Mouse (Mus musculus): ENCODE data around the gene AI467606.
"Not testable (repeated sequence)": the region's sequence is repeated elsewhere in the genome, so short reads cannot be mapped to it uniquely, and the experiment has no call there.

The AI467606 gene

DNA sequence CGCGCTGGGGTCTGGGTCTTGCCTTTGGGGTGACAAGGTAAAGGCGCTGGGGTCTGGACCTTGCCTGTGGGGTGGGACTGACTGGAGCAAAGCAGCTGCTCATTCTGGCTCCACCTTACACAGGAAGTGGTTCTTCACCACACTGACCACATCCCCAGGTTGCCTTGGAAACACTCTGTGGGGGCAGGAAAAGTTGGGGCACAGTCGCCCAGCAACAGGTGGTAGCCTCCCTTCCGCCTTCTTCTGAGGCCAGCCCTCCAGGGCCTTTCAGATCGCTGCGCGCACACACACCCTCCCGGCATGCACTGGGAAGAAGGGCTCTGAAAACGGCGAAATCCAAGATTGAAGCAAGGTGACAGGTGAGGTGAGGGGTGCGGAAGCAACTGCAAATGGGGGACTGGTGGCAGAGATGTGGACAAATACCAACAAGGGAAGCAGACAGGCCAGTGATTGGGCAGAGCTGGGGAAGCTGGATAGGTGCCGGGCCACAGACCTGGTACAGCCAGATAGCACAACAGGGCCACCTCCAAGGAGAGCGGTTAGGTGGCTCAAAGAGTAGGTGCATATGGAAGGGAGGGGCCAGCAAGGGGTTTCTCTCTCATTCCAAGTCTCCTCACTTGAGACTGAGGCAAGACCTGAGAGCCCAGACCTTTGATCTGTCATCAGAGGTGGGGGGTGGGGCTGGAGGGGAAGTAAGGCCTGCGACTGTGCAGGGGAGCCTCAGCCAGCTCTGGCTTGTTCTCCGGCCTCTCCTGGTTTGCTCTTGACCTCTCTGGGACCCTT lies at the start of gene AI467606:
TSS of gene AI467606 (plus strand) at position 246 of the 783 bp plus-strand sequence.
- DNase-seq, result no peak

GRCm38 (mm10) chr7:127041851-127042672 lies 49.1 kb upstream of the AI467606 start, which contains the start of gene Kif22:
Gene Kif22, minus strand, starts transcription at chr7:127042471.
- peak; percentile 89 for DNase-seq

GRCm38 (mm10) chr7:127055026-127055585 lies 36.1 kb upstream of the AI467606 start:
- DNase-seq, result no peak

DNA sequence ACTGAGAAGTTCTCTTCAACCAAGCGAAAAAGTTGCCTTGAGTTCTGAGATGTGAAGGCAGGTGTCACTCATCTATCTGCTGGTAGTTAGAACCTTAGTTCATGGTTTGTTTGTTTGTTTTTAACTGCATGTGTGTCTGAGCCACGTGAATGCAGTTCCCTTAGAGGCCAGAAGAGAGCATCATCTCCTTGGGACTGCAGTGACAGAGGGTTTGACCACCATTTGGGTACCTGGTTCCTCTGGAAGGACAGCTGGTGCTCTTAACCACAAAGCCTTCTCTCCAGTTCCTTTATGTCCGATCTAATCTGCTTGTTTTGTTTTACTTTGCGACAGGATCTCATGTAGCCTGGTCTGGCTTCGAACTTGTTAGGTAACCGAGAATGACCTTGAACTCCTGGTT lies 25.6 kb upstream of the AI467606 start:
- no peak for DNase-seq

DNA sequence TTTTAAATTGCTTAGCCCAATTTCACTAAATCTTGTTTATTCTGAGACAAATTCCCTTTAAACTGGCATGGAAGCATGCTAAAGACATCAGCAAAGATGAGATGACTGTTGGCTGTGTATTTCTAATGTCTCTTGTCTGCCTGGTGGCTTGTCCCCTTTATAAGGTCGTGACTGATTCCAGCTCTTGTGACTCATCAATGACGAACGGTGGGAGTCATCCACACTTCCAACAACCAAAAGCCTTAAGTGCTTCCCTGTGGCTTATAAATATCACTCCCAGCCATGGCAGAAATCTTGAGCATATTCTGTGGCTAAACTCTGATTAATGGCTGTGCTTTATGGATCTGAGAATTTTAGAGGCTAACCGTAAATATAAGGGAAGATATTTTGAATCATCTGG lies 24.8 kb upstream of the AI467606 start:
- DNase-seq, result no peak

GRCm38 (mm10) chr7:127070871-127071413 lies 20.2 kb upstream of the AI467606 start:
- no peak for DNase-seq

DNA sequence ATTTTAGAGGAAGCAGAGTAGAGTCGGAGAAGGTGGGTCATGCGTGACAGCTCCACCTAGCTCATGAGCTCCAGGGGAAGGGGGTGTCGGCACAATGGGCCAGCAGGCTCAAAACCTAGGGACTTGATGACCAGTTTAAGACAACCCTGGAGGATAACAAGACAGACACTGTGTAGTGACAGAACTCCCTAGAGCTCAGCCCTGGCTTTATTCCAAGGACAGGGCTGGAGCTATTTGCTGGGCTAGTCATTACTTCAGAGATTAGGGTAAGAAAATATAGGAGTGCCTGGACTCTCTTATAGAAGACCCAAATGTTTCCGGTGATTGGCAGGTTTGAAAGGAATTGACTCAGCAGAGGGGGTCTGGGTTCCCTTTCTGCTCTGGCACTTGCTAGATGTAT lies 17.9 kb upstream of the AI467606 start:
- no peak for DNase-seq

DNA sequence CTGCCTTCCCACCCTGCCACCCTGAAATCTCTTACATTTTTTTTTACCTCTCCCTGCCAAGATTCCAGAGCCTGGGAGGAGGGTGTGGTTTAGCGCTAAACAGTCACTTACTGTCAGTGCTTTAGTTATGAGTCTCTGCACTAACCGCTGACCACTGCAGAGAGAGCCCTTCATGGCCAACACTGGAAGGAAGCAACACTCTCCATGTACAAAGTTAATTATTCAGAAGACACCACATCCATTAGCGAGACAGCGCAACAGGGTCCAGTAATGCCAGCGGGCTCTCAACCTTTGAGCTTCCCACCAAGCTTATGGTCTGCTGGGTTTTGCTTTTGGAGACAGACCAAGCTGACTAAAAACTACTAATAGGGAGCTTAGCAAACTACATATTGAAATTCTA lies 15.0 kb upstream of the AI467606 start:
- DNase-seq, result no peak

GRCm38 (mm10) chr7:127077692-127078091 lies 13.5 kb upstream of the AI467606 start:
- DNase-seq, result no peak

DNA sequence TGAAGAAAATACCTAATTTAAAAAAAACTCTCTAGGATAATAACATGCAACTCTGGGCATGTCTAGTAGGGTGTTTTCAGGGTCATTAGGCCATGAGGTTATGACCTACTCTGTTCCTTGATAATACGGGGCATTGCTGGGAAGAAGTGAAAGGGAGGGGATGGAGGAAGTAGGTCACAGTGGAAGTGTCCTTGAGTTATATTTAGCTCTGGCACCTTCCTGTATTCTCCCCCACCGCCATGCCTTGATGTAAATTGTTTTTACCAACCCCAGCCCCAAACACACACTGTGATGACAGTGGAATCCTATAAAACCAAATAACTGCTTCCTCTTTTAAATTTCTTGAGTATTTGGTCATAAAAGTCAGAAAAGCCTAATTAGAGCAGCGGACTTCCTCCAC lies 11.1 kb upstream of the AI467606 start:
- no peak for DNase-seq

- DNase-seq, result no peak
Measured at GRCm38 (mm10) chr7:127082271-127082670, 8.9 kb upstream of the AI467606 start.

GRCm38 (mm10) chr7:127082995-127083394 lies 8.2 kb upstream of the AI467606 start:
- DNase-seq, result no peak

DNA sequence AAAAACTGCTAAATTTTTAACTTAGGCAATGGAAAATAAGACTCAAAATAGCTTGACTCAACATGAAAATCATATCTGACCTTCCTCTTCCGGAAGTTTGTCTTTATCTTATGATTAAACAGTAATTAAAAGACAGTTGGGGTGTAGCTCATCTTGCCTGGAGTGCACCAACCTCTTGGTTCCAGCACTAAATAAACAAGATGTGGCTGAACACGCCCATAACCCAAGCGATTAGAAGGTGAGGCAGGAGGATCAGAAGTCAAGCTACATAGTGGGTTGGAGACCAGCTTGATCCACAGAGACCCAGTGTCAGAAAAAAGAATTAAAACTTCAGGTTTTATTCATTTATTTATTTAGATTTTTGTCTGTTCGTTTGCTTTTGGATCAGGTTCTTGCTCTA lies 7.5 kb upstream of the AI467606 start:
- DNase-seq, result no peak

DNA sequence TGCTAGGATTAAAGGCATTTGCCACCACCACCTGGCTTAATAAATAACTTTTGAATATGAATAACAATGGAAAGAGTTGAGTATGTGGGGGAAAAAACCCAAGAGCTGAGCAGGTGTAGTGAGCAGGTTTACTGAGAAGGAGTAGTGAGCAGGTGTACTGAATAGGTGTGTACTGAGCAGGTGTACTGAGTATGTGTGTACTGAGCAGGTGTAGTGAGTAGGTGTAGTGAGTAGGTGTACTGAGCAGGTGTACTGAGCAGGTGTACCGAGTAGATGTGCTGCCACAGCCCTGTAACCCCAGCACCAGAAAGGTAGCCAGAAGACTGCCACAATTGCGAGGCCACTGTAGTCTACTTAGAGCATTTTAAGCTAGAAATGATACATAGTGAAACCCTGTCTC lies 6.4 kb upstream of the AI467606 start:
- no peak for DNase-seq

DNA sequence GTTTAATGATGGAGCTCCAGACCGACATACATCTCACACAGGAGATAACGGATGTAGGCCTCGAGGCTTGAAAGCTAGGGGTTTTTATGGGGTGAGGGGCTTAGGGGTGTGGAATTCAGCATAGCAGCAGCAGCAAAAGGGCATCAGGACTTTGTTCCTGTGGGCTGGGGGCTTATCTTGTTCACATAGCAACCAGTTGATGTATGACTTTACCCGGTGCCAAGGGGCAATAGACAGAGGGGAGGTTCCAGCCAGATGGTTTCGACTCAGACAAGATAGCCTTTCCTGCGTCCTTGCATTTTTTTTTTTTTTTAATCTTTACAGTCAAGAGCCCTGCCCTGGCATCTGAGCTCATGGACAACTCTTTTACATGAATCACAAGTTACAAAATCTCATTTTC lies 5.4 kb upstream of the AI467606 start:
- DNase-seq, result not testable (repeated sequence)

- not testable (repeated sequence) for DNase-seq
Measured at GRCm38 (mm10) chr7:127087278-127088010, 3.7 kb upstream of the AI467606 start, which contains the start of gene Zg16. Gene Zg16, minus strand, starts transcription at chr7:127087328.

DNA sequence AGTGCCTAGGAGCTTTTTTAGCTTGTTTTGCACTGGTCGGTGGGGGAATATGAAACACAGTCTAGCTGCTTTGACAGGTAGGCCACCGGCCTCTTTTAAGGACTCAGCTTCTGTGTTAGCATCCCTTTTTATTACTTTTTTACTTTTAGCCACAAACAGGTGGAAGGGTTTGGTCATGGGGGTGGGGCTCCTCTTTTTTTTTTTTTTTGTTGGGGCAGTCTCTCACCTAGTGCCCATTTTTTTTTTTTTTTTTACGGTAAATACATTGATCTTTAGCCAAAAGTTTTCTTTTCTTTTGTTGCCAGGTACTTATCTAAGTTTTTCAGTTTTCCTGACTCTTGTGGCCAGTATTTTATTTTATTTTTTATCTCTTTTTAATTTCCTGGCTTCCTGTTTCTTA lies 3.1 kb upstream of the AI467606 start:
- DNase-seq, result no peak

GRCm38 (mm10) chr7:127088901-127089845 lies 2.0 kb upstream of the AI467606 start:
- no peak for DNase-seq

DNA sequence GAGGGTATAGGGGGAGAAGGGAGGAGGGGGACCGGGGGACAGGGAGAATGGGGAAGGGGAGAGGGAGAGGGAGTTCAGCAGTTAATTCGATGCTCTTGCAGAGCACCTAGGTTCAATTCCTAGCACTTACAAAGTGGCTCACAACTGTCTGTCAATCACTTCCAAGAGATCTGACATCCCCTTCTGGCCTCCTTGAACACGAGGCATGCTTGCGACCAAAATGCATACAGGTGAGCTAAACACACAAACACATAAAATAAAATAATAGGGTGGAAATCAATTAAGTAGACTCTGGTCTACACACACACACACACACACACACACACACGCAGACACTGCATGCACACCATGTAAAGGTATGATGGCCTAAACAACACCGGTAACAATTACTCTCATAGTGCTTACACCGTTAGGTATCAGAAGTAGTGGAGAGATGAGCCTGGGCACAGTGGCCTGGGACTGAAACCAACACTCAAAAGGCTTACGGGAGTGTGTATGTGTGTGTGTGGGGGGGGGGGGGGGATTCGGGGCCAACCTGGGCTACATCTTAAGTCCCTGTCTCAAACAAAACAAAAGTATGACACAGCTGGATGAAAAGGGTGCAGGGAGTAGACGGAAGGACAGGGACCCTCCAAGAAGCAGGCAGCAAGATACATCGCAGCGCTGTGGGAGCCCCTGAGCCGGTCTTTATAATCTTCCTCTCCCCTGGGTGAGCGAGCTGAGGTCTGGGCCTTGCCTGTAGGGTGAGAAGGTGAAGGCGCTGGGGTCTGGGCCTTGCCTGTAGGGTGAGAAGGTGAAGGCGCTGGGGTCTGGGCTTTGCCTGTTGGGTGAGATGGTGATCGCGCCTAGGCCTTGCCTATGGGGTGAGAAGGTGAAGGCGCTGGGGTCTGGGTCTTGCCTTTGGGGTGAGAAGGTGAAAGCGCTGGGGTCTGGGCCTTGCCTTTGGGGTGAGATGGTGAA lies 725 bp upstream of the AI467606 start:
- no peak for DNase-seq

DNA sequence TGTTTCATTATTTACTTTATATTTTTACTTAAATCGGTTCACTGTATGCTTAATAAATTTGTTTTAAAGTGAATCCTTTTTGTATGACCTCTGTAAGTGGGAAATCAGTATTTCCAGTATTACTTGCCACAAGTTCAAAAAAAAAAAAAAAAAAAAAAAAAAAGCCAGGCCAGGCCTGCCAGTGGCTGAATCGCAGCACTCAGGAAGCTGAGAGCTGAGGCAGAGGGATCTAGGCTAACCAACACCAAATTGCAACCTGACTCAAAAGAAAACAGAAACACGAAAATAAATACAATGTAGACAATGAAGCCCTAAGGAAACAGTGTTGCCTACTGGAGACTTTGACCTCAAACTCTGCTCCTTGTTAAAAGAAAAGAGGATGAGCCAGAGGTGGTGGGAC lies 2.8 kb downstream of the AI467606 start:
- DNase-seq, result no peak

Data from cerebellum, adult 8-10 months (tissue).